Mouse (Mus musculus): ENCODE measurements at regions not wholly inside any gene's neighbourhood (a gene's known extent, or its start where the extent isn't known, plus 50 kb on each side); places are given as distances from the start of the nearest gene placed in this dataset.

DNA sequence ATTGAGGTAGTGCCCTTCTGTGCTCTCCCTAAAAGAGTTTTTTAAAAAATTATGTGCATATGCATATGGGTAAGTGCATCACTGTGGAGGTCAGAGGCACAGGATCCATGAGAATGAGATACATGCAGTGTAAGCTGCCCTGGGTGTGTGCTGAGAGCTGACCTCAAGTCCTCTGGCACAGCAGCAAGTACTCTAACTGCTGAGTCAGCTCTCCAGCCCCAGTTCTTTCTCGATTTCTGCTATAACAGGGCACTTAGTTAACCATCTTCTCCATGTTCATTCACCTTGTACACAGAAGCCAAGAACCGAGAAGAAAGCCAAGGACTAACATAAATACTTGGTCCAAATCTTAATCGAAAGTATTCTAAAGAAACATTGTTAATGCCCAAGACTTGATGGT is 231.1 kb upstream of the Ttc29 start:
- DNase-seq (ENCODE audit: low spot score) (no peak), ATAC-seq (ENCODE audit: low read depth) (no peak)
- no peaks in the 10 kb centered on the region for H3K36me3 ChIP-seq (ENCODE audit: control insufficient read depth, insufficient read depth, low read length)
- H3K9ac ChIP-seq (ENCODE audit: low read depth, low read length), result no peak overlapping the region
- 79% methylated on average over 3 of the region's 3 CpGs for WGBS
- H3K4me1 ChIP-seq (ENCODE audit: control insufficient read depth, insufficient read depth, low read length), result no peaks in the 10 kb centered on the region
- H3K27me3 ChIP-seq (replicated peaks; ENCODE audit: control insufficient read depth, insufficient read depth, low read length), result no peaks in the 10 kb centered on the region
- no peak overlapping the region for H3K4me3 ChIP-seq (ENCODE audit: low read depth, low read length)
- H3K27ac ChIP-seq (replicated peaks; ENCODE audit: low read depth, low read length), result no peak overlapping the region
- no peaks in the 10 kb centered on the region for H3K9me3 ChIP-seq (ENCODE audit: control insufficient read depth, low read length)
- no peak overlapping the region for H3K4me2 ChIP-seq (ENCODE audit: low read depth, low read length)

DNA sequence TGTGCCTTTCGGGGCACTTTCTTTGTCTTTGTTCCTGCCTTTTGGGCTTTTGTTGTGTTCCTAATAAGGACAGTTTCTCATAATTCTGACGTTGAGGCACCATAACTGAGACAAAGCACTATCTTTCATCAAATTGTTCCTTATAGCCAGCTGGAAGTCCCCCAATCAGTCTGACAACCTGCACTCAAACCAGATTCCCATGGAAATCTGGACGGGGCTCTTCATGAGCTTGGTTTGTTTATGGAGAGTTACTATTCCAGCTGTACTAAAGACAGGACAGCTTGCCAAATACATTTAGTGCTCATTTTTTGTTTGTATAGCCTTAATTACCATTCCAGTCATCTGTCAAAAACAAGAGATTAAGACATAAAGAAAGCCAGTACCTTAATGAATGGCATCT is 229.6 kb upstream of the Ttc29 start:
- H3K27me3 ChIP-seq (replicated peaks; ENCODE audit: control insufficient read depth, insufficient read depth, low read length), result no peaks in the 10 kb centered on the region
- WGBS, result 46% methylated on average over 3 of the region's 3 CpGs
- no peaks in the 10 kb centered on the region for H3K36me3 ChIP-seq (ENCODE audit: control insufficient read depth, insufficient read depth, low read length)
- no peak overlapping the region for H3K9ac ChIP-seq (ENCODE audit: low read depth, low read length)
- H3K4me3 ChIP-seq (ENCODE audit: low read depth, low read length), result no peak overlapping the region
- no peaks in the 10 kb centered on the region for H3K9me3 ChIP-seq (ENCODE audit: control insufficient read depth, low read length)
- no peak overlapping the region for H3K27ac ChIP-seq (replicated peaks; ENCODE audit: low read depth, low read length)
- H3K4me2 ChIP-seq (ENCODE audit: low read depth, low read length), result no peak overlapping the region
- ATAC-seq (ENCODE audit: low read depth), result no peak
- no peaks in the 10 kb centered on the region for H3K4me1 ChIP-seq (ENCODE audit: control insufficient read depth, insufficient read depth, low read length)
- DNase-seq (ENCODE audit: low spot score), result peak; percentile 61

DNA sequence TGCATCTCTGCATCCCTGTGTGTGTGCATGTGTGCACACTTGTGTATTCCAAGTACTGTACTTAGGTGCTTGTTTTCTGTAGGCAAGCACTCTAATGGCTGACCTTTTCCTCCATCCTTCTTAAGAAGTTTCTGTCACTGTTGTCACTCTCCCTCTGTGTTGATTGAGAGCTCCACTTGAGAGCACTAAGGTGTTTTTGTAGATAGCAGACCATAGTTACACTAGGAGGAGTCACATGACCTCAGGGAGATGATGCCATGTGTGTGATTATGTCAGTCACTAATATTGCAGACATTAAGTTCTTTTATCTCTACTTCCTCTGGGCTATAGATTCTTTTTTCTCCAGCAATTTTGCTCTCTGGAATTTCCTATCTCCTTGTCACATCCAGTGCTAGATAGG is 225.9 kb upstream of the Ttc29 start:
- no peaks in the 10 kb centered on the region for H3K9me3 ChIP-seq (ENCODE audit: control insufficient read depth, low read length)
- DNase-seq (ENCODE audit: low spot score), result no peak
- no peaks in the 10 kb centered on the region for H3K27me3 ChIP-seq (replicated peaks; ENCODE audit: control insufficient read depth, insufficient read depth, low read length)
- no peaks in the 10 kb centered on the region for H3K36me3 ChIP-seq (ENCODE audit: control insufficient read depth, insufficient read depth, low read length)
- no peak overlapping the region for H3K9ac ChIP-seq (ENCODE audit: low read depth, low read length)
- no peak overlapping the region for H3K4me3 ChIP-seq (ENCODE audit: low read depth, low read length)
- no peak for ATAC-seq (ENCODE audit: low read depth)
- no peak overlapping the region for H3K4me2 ChIP-seq (ENCODE audit: low read depth, low read length)
- H3K27ac ChIP-seq (replicated peaks; ENCODE audit: low read depth, low read length), result no peak overlapping the region
- H3K4me1 ChIP-seq (ENCODE audit: control insufficient read depth, insufficient read depth, low read length), result 0 out of 2 replicates have a peak, but pooled peaks cover 3% of the 10 kb centered on the region

DNA sequence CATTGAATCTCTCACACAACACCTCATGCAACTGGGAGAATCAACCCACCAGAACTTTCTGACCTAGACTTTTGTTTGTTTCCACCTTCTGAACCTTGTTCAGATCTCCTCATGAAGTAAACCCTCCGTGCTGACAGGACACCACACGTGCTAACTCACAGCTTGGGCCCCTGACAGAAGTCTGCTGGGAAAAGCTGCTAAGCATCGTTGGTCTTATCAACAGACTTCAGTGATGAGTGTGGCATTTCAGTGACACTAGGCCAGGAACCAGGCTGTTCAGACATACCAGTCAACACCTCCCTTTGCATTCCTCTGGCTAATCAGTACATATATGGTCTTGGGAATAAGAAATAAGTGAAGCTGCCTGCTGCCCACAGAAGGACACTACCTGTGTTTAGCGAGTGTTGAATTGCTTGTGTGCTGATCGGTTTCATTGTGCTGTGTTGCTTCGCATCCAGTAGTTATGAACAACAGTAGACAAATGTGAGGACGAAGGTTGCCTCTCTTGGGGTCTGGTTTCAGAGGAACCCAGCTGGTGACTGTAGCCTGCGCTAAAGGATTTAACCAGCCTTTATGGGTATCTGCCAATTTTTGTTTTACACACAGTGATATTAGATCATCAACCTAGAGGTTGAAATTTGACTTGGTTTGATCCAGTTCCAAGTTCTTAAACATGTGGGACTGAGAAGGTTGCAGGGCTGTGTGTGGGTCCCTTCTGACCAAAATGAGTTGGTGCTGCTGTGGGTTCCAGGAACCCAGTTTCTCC is 224.6 kb upstream of the Ttc29 start:
- DNase-seq (ENCODE audit: low spot score) (no peak), ATAC-seq (ENCODE audit: low read depth) (no peak)
- H3K4me1 ChIP-seq (ENCODE audit: control insufficient read depth, insufficient read depth, low read length), result 0 out of 2 replicates have a peak, but pooled peaks cover 3% of the 10 kb centered on the region
- no peak overlapping the region for H3K9ac ChIP-seq (ENCODE audit: low read depth, low read length)
- no peak overlapping the region for H3K4me3 ChIP-seq (ENCODE audit: low read depth, low read length)
- 65% methylated on average over 8 of the region's 8 CpGs for WGBS
- no peaks in the 10 kb centered on the region for H3K27me3 ChIP-seq (replicated peaks; ENCODE audit: control insufficient read depth, insufficient read depth, low read length)
- H3K36me3 ChIP-seq (ENCODE audit: control insufficient read depth, insufficient read depth, low read length), result no peaks in the 10 kb centered on the region
- no peak overlapping the region for H3K27ac ChIP-seq (replicated peaks; ENCODE audit: low read depth, low read length)
- H3K9me3 ChIP-seq (ENCODE audit: control insufficient read depth, low read length), result no peaks in the 10 kb centered on the region
- H3K4me2 ChIP-seq (ENCODE audit: low read depth, low read length), result no peak overlapping the region

DNA sequence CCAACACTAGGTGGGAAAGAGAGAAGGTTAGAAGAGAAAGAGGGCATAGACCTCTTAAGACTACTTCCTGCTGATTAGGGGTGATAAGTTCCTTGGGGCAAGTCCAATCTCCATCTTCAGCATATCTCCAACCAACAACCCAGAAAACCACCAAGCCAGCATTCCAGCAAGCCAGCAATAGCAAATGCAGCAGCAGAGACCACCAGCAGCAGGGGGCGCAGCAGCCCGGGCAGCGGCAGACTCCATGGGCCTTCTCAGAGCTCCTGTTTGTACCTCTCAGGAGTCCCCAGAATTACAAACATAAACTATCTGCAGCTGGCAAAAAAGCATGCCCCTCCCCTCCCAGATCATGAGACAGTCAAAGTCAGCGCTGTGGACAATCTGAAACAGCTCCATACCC is 222.0 kb upstream of the Ttc29 start:
- WGBS, result 24% methylated on average over 4 of the region's 4 CpGs
- Histone ChIP-seq H3K4me3 (ENCODE audit: low read depth, low read length) (no peak overlapping the region), H3K9me3 (ENCODE audit: control insufficient read depth, low read length) (no peaks in the 10 kb centered on the region), H3K4me2 (ENCODE audit: low read depth, low read length) (no peak overlapping the region), H3K27me3 (replicated peaks; ENCODE audit: control insufficient read depth, insufficient read depth, low read length) (no peaks in the 10 kb centered on the region), H3K9ac (ENCODE audit: low read depth, low read length) (no peak overlapping the region), H3K4me1 (ENCODE audit: control insufficient read depth, insufficient read depth, low read length) (0 out of 2 replicates have a peak, but pooled peaks cover 3% of the 10 kb centered on the region), H3K36me3 (ENCODE audit: control insufficient read depth, insufficient read depth, low read length) (no peaks in the 10 kb centered on the region), H3K27ac (replicated peaks; ENCODE audit: low read depth, low read length) (no peak overlapping the region)
- no peak for DNase-seq (ENCODE audit: low spot score)
- ATAC-seq (ENCODE audit: low read depth), result no peak

DNA sequence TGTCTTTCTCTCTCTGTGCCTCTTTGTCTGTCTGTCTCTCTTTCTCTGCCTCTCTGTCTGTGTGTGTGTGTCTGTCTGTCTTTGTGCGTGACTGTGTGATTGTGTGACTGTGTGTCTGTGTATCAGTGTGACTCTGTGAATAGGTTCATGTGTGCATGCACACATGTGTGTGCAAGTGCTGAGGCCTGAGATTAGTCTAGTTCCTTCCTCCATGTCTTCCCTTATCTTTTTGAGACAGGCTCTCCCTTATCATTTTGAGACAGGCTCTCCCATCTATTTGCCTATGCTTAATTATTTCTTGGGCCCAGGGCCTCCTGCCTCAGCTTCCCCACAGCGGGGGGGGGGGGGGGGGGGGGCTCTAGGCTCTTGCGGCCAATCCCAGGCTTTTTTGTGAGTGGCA is 212.8 kb upstream of the Ttc29 start:
- no peak for ATAC-seq (ENCODE audit: low read depth)
- no peaks in the 10 kb centered on the region for H3K9me3 ChIP-seq (ENCODE audit: control insufficient read depth, low read length)
- DNase-seq (ENCODE audit: low spot score), result no peak
- H3K4me2 ChIP-seq (ENCODE audit: low read depth, low read length), result no peak overlapping the region
- H3K27ac ChIP-seq (replicated peaks; ENCODE audit: low read depth, low read length), result no peak overlapping the region
- 91% methylated on average over 2 of the region's 3 CpGs for WGBS
- H3K4me1 ChIP-seq (ENCODE audit: control insufficient read depth, insufficient read depth, low read length), result peaks cover 17% of the 10 kb centered on the region
- no peak overlapping the region for H3K9ac ChIP-seq (ENCODE audit: low read depth, low read length)
- no peaks in the 10 kb centered on the region for H3K27me3 ChIP-seq (replicated peaks; ENCODE audit: control insufficient read depth, insufficient read depth, low read length)
- no peak overlapping the region for H3K4me3 ChIP-seq (ENCODE audit: low read depth, low read length)
- no peaks in the 10 kb centered on the region for H3K36me3 ChIP-seq (ENCODE audit: control insufficient read depth, insufficient read depth, low read length)

DNA sequence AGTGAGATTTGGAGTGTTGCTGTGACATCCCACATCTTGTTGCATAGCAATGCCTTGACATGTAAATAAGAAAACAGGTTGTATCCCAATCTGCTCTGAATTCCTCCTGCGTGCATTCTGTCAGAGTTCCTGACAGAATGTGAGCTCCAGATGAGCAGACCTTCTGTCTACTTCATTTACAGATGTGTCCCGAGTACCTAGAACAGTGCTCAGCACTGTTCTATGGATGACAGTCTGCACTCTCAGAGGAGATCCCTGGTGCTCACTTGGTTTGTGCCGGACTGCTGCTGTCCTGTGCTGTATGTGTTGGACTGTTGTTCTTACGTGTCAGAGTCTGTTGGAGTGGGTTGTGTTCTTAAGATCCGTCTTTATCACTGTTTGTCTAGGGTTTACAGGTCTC is 211.4 kb upstream of the Ttc29 start:
- Histone ChIP-seq H3K9me3 (ENCODE audit: control insufficient read depth, low read length) (no peaks in the 10 kb centered on the region), H3K27ac (replicated peaks; ENCODE audit: low read depth, low read length) (peak overlapping the region; percentile 45; the same call in 1 of the 2 replicates), H3K9ac (ENCODE audit: low read depth, low read length) (no peak overlapping the region), H3K4me3 (ENCODE audit: low read depth, low read length) (no peak overlapping the region), H3K27me3 (replicated peaks; ENCODE audit: control insufficient read depth, insufficient read depth, low read length) (no peaks in the 10 kb centered on the region), H3K4me1 (ENCODE audit: control insufficient read depth, insufficient read depth, low read length) (peaks cover 17% of the 10 kb centered on the region), H3K4me2 (ENCODE audit: low read depth, low read length) (no peak overlapping the region), H3K36me3 (ENCODE audit: control insufficient read depth, insufficient read depth, low read length) (no peaks in the 10 kb centered on the region)
- 28% methylated on average over 5 of the region's 5 CpGs for WGBS
- no peak; the same call in 1 of the 2 replicates for ATAC-seq (ENCODE audit: low read depth)
- no peak for DNase-seq (ENCODE audit: low spot score)

DNA sequence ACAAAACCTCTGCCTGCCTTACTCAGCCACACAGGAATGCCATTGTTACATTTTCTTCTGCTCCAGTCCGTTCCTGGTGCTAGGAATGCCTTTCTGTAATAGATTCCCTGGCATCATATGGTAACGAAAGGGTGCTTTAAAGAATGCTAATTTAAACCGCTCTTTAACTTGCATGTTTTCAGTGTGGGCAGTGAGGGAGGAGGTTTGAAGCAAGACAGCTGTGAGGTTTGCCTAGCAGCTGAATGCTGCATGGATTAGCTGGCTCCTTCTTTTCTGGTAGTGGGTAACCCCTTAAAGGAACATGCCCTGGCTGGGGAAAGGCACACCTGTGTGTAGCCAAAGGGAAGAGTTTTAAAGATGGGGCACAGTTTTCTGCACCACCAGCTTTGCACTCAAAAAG is 211.0 kb upstream of the Ttc29 start:
- no peak overlapping the region for H3K4me2 ChIP-seq (ENCODE audit: low read depth, low read length)
- ATAC-seq (ENCODE audit: low read depth) (peak; percentile 72), DNase-seq (ENCODE audit: low spot score) (peak; percentile 84)
- no peak overlapping the region for H3K9ac ChIP-seq (ENCODE audit: low read depth, low read length)
- no peak overlapping the region for H3K4me3 ChIP-seq (ENCODE audit: low read depth, low read length)
- no peaks in the 10 kb centered on the region for H3K9me3 ChIP-seq (ENCODE audit: control insufficient read depth, low read length)
- H3K36me3 ChIP-seq (ENCODE audit: control insufficient read depth, insufficient read depth, low read length), result no peaks in the 10 kb centered on the region
- peaks cover 17% of the 10 kb centered on the region for H3K4me1 ChIP-seq (ENCODE audit: control insufficient read depth, insufficient read depth, low read length)
- H3K27me3 ChIP-seq (replicated peaks; ENCODE audit: control insufficient read depth, insufficient read depth, low read length), result no peaks in the 10 kb centered on the region
- WGBS, result 6% methylated on average over 3 of the region's 3 CpGs
- peak overlapping the region; percentile 45; the same call in 1 of the 2 replicates for H3K27ac ChIP-seq (replicated peaks; ENCODE audit: low read depth, low read length)

All from embryonic facial prominence, embryonic 14.5 days (tissue).